Mouse (Mus musculus) G1E (cell line): ENCODE results near the gene Osbpl7. TPM values are rescaled to one million over a fixed set of nuclear protein-coding genes. Genes with fewer than 3 reads are reported as not detected.

ENCODE experiments used
- ATAC-seq: 2 replicates; pipeline ENCODE4 v1.8.0; 2016; ENCODE audit warnings: mild to moderate bottlenecking; ENCODE audit not compliant: insufficient number of reproducible peaks, poor library complexity, low FRiP score, severe bottlenecking; ENCODE audit errors: extremely low read depth
- DNase-seq: peaks from one replicate; pipeline ENCODE4 v3.0.0; 2012; ENCODE audit warnings: low spot score
- H3K27me3 ChIP-seq: 2 replicates; pipeline ENCODE4 v1.6.1; 2012; ENCODE audit warnings: mild to moderate bottlenecking, low read length, inconsistent platforms; ENCODE audit not compliant: insufficient read depth
- H3K36me3 ChIP-seq: replicated peaks from 2 replicates; pipeline ENCODE3; 2012; ENCODE audit warnings: mild to moderate bottlenecking, inconsistent platforms
- H3K4me1 ChIP-seq: 2 replicates; pipeline ENCODE4 v1.6.1; 2012; ENCODE audit warnings: low read depth, low read length, inconsistent platforms, mixed read lengths; ENCODE audit not compliant: insufficient read depth
- H3K4me3 ChIP-seq: 2 replicates; pipeline ENCODE4 v1.5.1; 2012; ENCODE audit warnings: low read depth, mild to moderate bottlenecking, inconsistent platforms, low read length, moderate library complexity, mixed read lengths
- H3K9me3 ChIP-seq: replicated peaks from 2 replicates; pipeline ENCODE4 v1.6.1; 2012; ENCODE audit warnings: inconsistent platforms
- CTCF ChIP-seq: IDR thresholded peaks from 2 replicates; pipeline ENCODE4 v1.5.1; 2012; ENCODE audit warnings: low read depth, low read length, inconsistent platforms, mixed read lengths
- GATA1 ChIP-seq: IDR thresholded peaks from 2 replicates; pipeline ENCODE4 v1.6.1; 2012; ENCODE audit warnings: borderline replicate concordance, low read length, inconsistent platforms, mixed read lengths
- GATA2 ChIP-seq: IDR thresholded peaks from 2 replicates; pipeline ENCODE4 v1.6.1; 2012; ENCODE audit warnings: low read depth, low read length, inconsistent platforms, borderline replicate concordance
- POLR2AphosphoS5 ChIP-seq: IDR thresholded peaks from 2 replicates; pipeline ENCODE4 v1.6.1; 2012; ENCODE audit warnings: low read depth, low read length, inconsistent platforms; ENCODE audit not compliant: insufficient replicate concordance
- TAL1 ChIP-seq: conservative IDR thresholded peaks from 2 replicates; pipeline ENCODE4 v1.6.1; 2012; ENCODE audit warnings: low read depth, low read length, inconsistent platforms, mixed read lengths
- polyA plus RNA-seq: library from polyadenylated mRNA; stranded (reverse); fragments of >175 nt; gene quantifications from 2 replicates; pipeline ENCODE4 v1.2.3, GENCODE M21; 2012
- total RNA-seq, 2 experiments: library from RNA; stranded (forward) in 1 of 2; stranded (reverse) in 1 of 2; fragments of 200-1000 nt in 1 of 2; fragments of >200 nt in 1 of 2; fragmentation: Nextera tagmentation in 1 of 2; gene quantifications; 2 replicates each; pipeline ENCODE4 v1.2.3; 2014 to 2017

Osbpl7 gene
- total and polyA plus RNA-seq, 3 experiments = 9.7 to 29.7 (median 15.7) TPM

DNA sequence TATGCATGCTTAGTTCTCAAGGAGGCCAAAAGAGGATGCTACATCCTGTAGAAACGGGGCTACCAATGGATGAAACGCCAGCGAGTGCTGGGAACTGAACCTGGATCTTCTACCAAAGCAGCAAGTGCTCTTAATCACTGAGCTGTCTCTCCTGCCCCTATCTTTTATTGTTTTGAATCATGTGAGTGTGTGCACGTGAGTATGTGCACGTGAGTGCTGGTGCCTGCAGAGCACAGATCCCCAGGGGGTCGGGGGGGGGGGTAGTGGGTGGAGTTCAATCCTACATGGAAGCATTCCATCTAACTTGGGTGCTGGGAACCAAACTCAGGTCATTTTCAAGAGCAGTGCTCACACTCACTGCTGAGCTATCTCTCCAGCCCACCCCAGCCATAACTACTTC is 35.9 kb downstream of the Osbpl7 start:
- H3K9me3 ChIP-seq = peaks cover 26% of the 10 kb centered on the region
- no peak overlapping the region for H3K4me3 ChIP-seq
- TF ChIP-seq TAL1 (no peak), POLR2AphosphoS5 (no peak), GATA2 (no peak), GATA1 (no peak), CTCF (no peak)
- DNase-seq (no peak), ATAC-seq (no peak)
- H3K36me3 ChIP-seq = no peaks in the 10 kb centered on the region
- no peaks in the 10 kb centered on the region for H3K4me1 ChIP-seq
- H3K27me3 ChIP-seq = peaks cover 56% of the 10 kb centered on the region

DNA sequence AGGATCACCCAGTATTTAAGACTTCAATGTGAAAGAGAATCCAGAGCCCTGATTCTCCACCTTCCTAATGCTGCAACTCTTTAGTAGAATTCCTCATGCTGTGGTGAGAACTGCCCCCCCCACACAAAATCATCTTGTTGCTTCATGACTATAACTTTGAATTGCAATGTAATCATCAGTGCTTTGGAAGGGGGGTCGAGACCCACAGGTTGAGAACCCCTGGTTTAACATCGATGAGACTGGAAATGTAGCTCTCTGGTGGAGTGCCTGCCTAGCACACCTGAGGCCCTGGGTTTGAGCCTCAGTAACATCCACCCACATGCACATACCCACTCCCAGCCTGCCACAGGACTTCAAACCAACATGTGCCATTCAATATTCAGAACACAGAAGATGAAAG is 44.2 kb downstream of the Osbpl7 start:
- H3K4me1 ChIP-seq = no peaks in the 10 kb centered on the region
- no peak for ATAC-seq
- no peaks in the 10 kb centered on the region for H3K9me3 ChIP-seq
- no peaks in the 10 kb centered on the region for H3K36me3 ChIP-seq
- TF ChIP-seq POLR2AphosphoS5 (no peak), TAL1 (no peak), GATA2 (no peak), CTCF (no peak), GATA1 (no peak)
- H3K4me3 ChIP-seq = no peak overlapping the region
- H3K27me3 ChIP-seq = peaks cover 73% of the 10 kb centered on the region
- no peak for DNase-seq

DNA sequence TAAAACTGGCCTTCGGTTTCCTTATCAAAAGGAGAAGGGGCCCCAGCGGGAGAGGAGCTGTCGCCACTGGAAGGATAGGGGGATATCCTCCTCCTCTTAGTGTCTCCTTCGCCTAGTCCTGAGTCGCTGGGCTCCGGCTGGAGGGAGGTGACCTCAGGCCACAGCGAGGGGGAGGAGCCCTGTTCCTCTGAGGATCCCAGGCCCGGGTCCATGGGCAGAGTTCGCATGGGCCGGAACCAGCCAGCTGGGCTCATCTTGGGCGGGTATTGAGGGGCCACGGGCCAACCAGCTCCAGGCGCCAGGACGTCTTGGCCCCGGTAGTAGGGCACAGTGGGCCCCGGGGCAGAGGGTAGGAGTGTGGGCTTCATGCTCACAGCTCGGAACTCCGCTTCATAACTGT is 48.4 kb downstream of the Osbpl7 start:
- peaks cover 69% of the 10 kb centered on the region for H3K27me3 ChIP-seq
- TF ChIP-seq GATA1 (no peak), CTCF (no peak), POLR2AphosphoS5 (no peak), GATA2 (no peak), TAL1 (no peak)
- H3K36me3 ChIP-seq = no peaks in the 10 kb centered on the region
- H3K4me1 ChIP-seq = peaks cover 25% of the 10 kb centered on the region
- ATAC-seq (no peak), DNase-seq (no peak)
- no peaks in the 10 kb centered on the region for H3K9me3 ChIP-seq
- H3K4me3 ChIP-seq = no peak overlapping the region

DNA sequence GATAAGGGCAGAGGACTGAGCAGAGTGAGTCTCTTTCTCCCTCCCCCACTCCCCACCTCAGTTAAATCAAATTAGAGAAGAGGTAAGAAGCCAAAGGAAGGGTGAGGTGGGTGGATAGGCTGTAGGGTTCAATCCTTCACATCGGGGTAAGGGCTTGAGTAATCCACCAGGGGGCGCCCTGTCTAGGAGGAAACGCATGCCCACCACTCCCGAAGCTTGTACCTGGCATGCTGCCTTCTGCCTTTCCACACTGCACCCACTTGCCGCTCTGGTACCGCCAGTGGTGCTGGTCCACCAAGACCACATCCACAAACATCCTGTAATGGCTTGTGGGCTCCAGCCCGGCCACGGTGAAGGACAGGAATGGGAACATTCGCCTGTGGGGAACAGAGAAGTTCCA is 51.3 kb downstream of the Osbpl7 start:
- DNase-seq (peak; percentile 41), ATAC-seq (no peak)
- Histone ChIP-seq H3K9me3 (no peaks in the 10 kb centered on the region), H3K36me3 (no peaks in the 10 kb centered on the region), H3K4me3 (no peak overlapping the region), H3K27me3 (peaks cover 72% of the 10 kb centered on the region), H3K4me1 (peaks cover 36% of the 10 kb centered on the region)
- TF ChIP-seq TAL1 (no peak), POLR2AphosphoS5 (no peak), CTCF (peak; percentile 72), GATA2 (no peak), GATA1 (no peak)

DNA sequence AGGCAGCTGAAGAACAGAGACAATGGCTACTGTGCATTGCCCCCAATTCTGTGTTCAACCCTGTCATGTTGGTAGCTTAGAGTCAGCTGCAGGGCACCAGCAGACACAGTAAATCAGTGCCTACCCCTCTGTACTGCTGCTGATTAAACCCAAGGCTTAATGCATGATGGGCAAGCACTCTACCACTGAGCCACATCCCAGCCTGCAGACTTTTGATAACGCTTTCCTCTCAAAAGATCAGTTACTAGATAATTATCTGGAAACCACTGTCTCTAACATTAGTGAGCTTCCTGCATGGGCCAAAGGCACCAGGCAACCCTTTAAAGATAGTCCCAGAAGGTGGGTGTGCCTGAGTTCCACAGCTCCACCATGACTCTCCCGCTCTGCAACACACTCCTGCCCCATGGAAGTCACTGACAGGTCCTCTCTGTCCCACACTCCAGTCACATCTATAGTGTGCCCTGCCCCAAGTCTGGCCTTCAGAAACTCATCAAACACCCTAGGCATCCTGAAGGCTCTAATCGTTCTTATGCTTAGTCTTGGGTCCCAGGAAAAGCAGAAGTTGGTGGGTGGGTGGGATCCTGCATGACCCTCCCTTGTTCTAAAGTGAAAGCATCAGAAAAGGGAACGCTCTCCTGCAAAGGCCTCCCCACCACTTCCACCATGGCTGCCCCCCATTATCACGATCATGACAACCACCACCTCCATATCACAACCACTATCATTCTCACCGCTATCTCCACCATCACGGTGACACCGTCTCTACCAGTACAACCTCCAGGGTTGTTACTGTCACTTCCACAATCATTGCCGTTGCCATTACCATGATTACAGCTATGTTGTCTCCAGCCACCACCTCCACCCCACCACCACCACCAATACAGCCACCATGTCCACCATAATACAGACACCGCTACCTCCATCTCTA is 53.0 kb downstream of the Osbpl7 start:
- TF ChIP-seq TAL1 (peak; percentile 95), GATA2 (no peak), POLR2AphosphoS5 (no peak), GATA1 (no peak), CTCF (no peak)
- Histone ChIP-seq H3K27me3 (peaks cover 68% of the 10 kb centered on the region), H3K4me3 (peak overlapping the region; percentile 60; the same call in 1 of the 2 replicates), H3K36me3 (no peaks in the 10 kb centered on the region), H3K4me1 (peaks cover 36% of the 10 kb centered on the region), H3K9me3 (no peaks in the 10 kb centered on the region)
- ATAC-seq = peak; percentile 90
- DNase-seq = peak; percentile 70

DNA sequence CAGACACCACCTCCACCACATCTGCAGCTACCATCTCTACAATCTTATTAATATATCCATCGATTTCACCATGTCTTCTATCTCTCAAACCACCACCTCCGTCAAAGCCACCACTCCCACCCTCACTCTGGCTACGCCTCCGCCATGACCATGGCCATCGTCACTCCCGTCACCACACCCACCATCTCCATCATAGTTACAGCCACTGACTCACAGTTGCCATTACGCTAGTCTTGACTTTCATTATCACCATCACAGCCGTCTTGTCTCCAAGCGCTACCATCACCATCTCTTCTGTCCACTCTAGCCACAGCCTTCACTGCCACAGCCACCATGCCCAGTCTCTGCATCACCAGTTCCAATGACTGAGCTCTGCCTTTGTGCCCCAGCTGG is 53.7 kb downstream of the Osbpl7 start:
- no peaks in the 10 kb centered on the region for H3K9me3 ChIP-seq
- TF ChIP-seq GATA2 = no peak
- TF ChIP-seq TAL1 = no peak
- TF ChIP-seq CTCF = no peak
- TF ChIP-seq POLR2AphosphoS5 = no peak
- no peak for TF ChIP-seq GATA1

More for the DNA sequence above, 53.7 kb downstream of the Osbpl7 start:
- Histone ChIP-seq H3K27me3 (peaks cover 64% of the 10 kb centered on the region), H3K36me3 (no peaks in the 10 kb centered on the region), H3K4me1 (peaks cover 36% of the 10 kb centered on the region), H3K4me3 (peak overlapping the region; percentile 60; the same call in 1 of the 2 replicates)
- ATAC-seq = no peak
- DNase-seq = no peak
